Mouse (Mus musculus) embryonic facial prominence, embryonic 14.5 days (tissue): ENCODE results near the gene Gm49661. TPM values are rescaled to one million over a fixed set of nuclear protein-coding genes. Genes with fewer than 3 reads are reported as not detected.

ENCODE experiments used
- ATAC-seq: fragments of 200-750 bp; cut with Nextera tagmentation; 2 replicates; pipeline ENCODE4 v1.8.0; 2017; ENCODE audit warnings: low read depth, moderate number of reproducible peaks, moderate TSS enrichment
- DNase-seq: peaks from one replicate; pipeline ENCODE4 v3.0.0-alpha.2; 2015; ENCODE audit warnings: low spot score
- H3K27ac ChIP-seq: fragments of 300-500 bp; sonication (generic); replicated peaks from 2 replicates; pipeline ENCODE4 v1.5.1; 2014; ENCODE audit warnings: low read depth, mild to moderate bottlenecking, low read length, moderate library complexity
- H3K27me3 ChIP-seq: fragments of 300-500 bp; sonication (generic); replicated peaks from 2 replicates; pipeline ENCODE4 v1.6.1; 2014; ENCODE audit warnings: low read length; ENCODE audit not compliant: control insufficient read depth, insufficient read depth
- H3K36me3 ChIP-seq: fragments of 300-500 bp; sonication (generic); 2 replicates; pipeline ENCODE4 v1.6.1; 2014; ENCODE audit warnings: low read length, mixed read lengths; ENCODE audit not compliant: control insufficient read depth, insufficient read depth
- H3K4me1 ChIP-seq: fragments of 300-500 bp; sonication (generic); 2 replicates; pipeline ENCODE4 v1.6.1; 2014; ENCODE audit warnings: antibody characterized with exemption, low read length; ENCODE audit not compliant: control insufficient read depth, insufficient read depth
- H3K4me2 ChIP-seq: fragments of 300-500 bp; sonication (generic); 2 replicates; pipeline ENCODE4 v1.6.1; 2014; ENCODE audit warnings: low read depth, mild to moderate bottlenecking, low read length, moderate library complexity, mixed read lengths
- H3K4me3 ChIP-seq: fragments of 300-500 bp; sonication (generic); 2 replicates; pipeline ENCODE4 v1.5.1; 2014; ENCODE audit warnings: low read depth, mild to moderate bottlenecking, low read length
- H3K9ac ChIP-seq: fragments of 300-500 bp; sonication (generic); 2 replicates; pipeline ENCODE4 v1.6.1; 2014; ENCODE audit warnings: low read depth, mild to moderate bottlenecking, low read length, moderate library complexity, mixed read lengths
- H3K9me3 ChIP-seq: fragments of 300-500 bp; sonication (generic); 2 replicates; pipeline ENCODE4 v1.6.1; 2016; ENCODE audit warnings: low read length; ENCODE audit not compliant: control insufficient read depth
- WGBS: fragments of 180-500 bp; shearing (Covaris S2); extraction: QIAGEN DNeasy Blood & Tissue Kit; methylation state at CpG from one replicate; pipeline ENCODE4 v1.1.7; 2014; 5-methylcytosine and 5-hydroxymethylcytosine counted together
- polyA plus RNA-seq: library from polyadenylated mRNA; unstranded; fragments of >200 nt; fragmentation: Nextera tagmentation; extraction: Ambion mirVana; gene quantifications from 2 replicates; pipeline ENCODE4 v1.2.1, GENCODE M21; 2014

Gene Gm49661
- polyA plus RNA-seq, 1 experiment from 2014 or later = not detected

DNA sequence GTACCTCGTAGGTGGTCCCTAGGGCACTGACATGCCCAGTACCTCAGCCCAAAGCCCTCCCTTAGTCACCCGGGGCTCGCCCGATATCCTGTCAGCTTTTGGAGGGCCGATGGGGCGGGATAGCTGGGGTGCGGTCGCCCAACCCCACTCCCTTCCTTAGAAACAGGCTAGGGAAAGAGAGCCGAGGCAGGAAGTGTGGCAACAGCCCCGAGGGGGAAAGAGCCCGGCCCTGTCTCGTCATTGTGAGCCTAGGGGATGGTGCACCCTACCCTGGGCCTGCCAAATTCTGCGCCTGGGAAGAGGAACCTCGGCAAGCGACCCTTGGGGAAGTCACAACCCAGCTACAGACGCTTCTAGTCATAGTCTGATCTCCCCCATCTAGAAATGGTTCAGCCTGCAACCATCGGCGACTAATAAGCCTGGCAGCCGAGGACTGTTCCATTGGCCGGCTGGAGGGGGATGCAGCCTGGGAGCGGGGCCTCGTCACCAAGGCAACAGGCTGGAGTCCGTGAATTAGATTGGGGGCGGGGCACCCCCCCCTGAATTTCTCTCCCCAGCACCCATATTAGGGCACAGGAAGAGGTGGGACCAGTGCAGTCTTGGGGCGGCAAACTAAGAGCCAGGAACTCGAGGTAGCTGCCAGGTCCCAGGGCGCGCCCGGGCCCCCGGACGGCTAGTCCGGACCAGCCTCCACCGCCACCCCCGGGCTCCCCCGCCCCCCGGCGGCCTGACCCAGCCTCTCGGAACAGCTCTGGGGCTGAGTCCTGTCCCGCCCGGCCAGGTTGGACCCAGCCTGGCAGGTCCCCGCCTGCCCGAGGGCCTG is 10.6 kb upstream of the Gm49661 start:
- H3K4me2 ChIP-seq = peak overlapping the region; percentile 97
- ATAC-seq (peak; percentile 39), DNase-seq (peak; percentile 94)
- H3K36me3 ChIP-seq = peaks cover 5% of the 10 kb centered on the region; the same call in 1 of the 2 replicates
- 2% methylated on average over 25 of the region's 42 CpGs for WGBS
- peak overlapping the region; percentile 53 for H3K9ac ChIP-seq
- peaks cover 16% of the 10 kb centered on the region for H3K27me3 ChIP-seq
- H3K9me3 ChIP-seq = no peaks in the 10 kb centered on the region
- H3K4me1 ChIP-seq = peaks cover 45% of the 10 kb centered on the region
- H3K27ac ChIP-seq = peak overlapping the region; percentile 61
- peak overlapping the region; percentile 34 for H3K4me3 ChIP-seq

DNA sequence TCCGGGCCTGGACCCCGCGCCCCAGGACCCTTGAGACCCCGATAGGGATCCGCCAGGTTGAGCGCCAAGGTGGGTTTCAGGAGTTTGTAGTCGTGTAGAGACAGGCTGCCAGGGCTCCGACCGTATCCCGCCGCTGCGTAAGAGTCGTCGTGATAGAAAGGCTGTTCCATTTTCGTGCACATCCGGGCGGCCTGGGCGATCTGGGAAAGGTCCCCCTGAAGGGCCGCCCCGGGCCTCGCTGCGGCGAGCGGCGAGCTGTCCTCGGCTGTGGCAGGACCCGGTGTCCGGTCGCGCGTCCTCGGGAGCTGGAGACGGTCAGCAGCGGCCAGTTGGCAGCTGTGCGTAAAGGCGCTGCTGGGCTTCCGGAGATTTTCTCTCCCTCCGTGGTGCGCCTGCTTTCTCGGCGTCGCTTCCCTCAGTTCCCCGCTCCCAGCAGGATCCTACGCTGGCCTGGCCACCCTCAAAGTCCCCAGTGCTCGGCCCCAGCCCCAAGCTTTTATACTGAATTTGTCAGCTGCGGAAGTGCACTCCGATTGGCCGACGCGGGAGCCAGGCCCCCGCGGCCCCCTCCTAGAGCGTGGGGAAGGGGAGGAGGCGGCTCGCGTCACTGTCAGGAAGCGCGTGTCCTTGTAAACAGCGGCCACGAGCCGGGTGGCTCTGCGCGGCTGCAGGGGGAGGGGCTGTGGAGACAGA is 9.2 kb upstream of the Gm49661 start, which contains the start of gene Junb:
TSS of gene Junb (minus strand) at position 471 of the 693 bp plus-strand sequence.
- peak; percentile 96 for DNase-seq
- WGBS = under 1% methylated on average over 36 of the region's 63 CpGs
- peak within 1 kb of the TSS; percentile 97 for H3K4me2 ChIP-seq
- H3K27me3 ChIP-seq = peaks cover 16% of the 10 kb centered on the region
- H3K4me1 ChIP-seq = peaks cover 41% of the 10 kb centered on the region
- H3K36me3 ChIP-seq = peaks cover 18% of the 10 kb centered on the region
- H3K9me3 ChIP-seq = no peaks in the 10 kb centered on the region
- peak; percentile 38 for ATAC-seq
- H3K9ac ChIP-seq = peak within 1 kb of the TSS; percentile 75
- peak within 1 kb of the TSS; percentile 82 for H3K27ac ChIP-seq
- peak within 1 kb of the TSS; percentile 62 for H3K4me3 ChIP-seq

DNA sequence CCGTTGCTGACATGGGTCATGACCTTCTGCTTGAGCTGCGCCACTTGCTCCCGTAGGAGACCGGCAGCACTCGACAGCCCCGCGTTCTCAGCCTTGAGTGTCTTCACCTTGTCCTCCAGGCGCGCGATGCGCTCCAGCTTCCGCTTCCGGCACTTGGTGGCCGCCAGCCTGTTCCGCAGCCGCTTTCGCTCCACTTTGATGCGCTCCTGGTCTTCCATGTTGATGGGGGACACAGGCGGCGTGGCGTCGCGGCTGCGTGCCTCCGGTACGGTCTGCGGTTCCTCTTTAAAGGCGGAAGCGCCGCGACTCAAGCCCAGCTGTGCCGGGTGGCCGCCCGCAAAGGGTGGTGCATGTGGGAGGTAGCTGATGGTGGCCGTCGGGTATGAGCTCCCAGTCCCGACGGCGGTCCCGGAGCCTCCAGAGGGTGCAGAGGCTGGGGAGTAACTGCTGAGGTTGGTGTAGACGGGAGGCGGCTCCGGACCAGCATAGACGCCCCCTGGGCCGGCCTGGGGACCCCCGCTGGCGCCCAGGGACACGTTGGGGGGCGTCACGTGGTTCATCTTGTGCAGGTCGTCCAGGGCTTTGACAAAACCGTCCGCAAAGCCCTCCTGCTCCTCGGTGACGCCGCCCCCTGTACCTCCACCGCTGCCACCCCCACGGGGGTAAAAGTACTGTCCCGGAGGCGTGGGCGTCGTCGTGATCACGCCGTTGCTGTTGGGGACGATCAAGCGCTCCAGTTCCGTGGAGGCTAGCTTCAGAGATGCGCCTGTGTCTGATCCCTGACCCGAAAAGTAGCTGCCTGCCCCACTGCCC is 8.4 kb upstream of the Gm49661 start:
- peaks cover 16% of the 10 kb centered on the region for H3K27me3 ChIP-seq
- DNase-seq (no peak), ATAC-seq (no peak)
- no peaks in the 10 kb centered on the region for H3K9me3 ChIP-seq
- peak overlapping the region; percentile 75 for H3K9ac ChIP-seq
- peaks cover 26% of the 10 kb centered on the region for H3K36me3 ChIP-seq
- peak overlapping the region; percentile 97 for H3K4me2 ChIP-seq
- WGBS = under 1% methylated on average over 40 of the region's 70 CpGs
- H3K4me3 ChIP-seq = peak overlapping the region; percentile 62
- peaks cover 41% of the 10 kb centered on the region for H3K4me1 ChIP-seq
- H3K27ac ChIP-seq = peak overlapping the region; percentile 82

DNA sequence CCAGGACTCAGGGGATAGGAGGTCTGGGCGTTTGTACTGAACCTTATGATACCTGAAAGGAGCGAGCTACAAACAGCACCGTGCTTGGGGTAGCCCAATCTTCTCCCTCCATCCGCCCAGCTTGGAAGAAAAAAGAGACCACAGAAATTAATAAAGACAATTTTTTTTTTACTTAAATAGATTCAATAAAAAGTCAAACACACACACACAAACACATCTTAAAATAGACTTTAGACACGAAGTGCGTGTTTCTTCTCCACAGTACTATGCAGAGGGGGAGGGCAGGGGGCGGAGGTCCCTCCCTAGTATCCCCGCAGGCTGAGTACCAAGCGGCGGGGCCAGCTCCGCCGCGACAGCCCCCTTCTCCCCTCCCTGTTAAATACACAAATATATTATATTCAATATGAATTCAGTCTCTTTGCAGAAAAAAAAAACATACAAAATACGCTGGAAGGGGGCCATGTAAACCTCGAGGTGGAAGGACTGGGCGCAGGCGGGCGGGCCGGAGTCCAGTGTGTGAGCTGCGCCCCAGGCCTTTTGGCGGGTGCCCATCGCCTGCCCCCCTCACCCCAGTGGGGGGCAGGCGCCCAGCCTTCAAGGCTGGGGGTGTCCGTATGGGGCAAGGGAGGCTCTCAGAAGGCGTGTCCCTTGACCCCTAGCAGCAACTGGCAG is 7.7 kb upstream of the Gm49661 start:
- WGBS = 4% methylated on average over 20 of the region's 25 CpGs
- H3K4me1 ChIP-seq = peaks cover 37% of the 10 kb centered on the region
- peak overlapping the region; percentile 97 for H3K4me2 ChIP-seq

DNA sequence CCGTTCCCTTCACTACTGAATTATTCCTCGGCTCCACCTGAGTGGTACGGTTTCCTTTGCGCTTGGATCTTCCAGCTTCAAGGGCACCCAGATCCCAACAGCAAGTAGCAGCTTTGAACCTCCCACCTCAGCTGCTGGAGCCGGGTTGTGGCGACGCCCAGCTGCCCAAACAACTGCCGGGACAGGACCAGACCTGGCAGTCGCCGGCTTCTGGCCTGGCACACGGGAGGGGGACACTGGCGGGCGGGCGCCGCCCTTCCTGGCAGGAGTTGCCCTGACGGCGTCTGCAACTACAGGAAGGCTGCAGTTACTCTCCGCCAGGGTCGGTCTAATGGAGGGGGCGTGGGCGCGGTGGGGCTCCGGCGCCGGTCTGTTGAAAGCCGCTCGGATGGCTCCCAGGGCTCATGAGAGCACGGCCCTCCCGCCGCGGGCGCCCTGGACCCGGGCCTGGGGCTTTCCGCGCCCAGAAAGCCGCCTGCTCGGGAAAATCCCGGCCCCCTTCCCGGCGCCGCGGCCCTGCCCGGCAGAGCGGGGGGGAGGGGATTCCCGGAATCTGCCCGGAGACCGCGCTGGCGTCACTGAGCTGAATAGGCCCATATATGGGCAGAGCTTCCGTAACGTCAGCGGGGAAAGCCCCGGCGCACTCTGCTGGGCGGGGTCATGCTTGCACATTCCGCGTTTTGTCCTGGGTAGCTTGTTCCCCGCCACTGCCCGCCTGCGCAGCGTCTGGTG is 7.0 kb upstream of the Gm49661 start:
- Histone ChIP-seq H3K27me3 (peaks cover 16% of the 10 kb centered on the region), H3K27ac (peak overlapping the region; percentile 82), H3K9ac (peak overlapping the region; percentile 75), H3K4me2 (peak overlapping the region; percentile 97), H3K9me3 (no peaks in the 10 kb centered on the region), H3K36me3 (peaks cover 40% of the 10 kb centered on the region), H3K4me1 (peaks cover 31% of the 10 kb centered on the region), H3K4me3 (peak overlapping the region; percentile 62)
- ATAC-seq = peak; percentile 86
- WGBS = 2% methylated on average over 22 of the region's 61 CpGs
- peak; percentile 96 for DNase-seq

More for the DNA sequence above, 7.7 kb upstream of the Gm49661 start:
- Histone ChIP-seq H3K36me3 (peaks cover 33% of the 10 kb centered on the region), H3K9me3 (no peaks in the 10 kb centered on the region), H3K27ac (peak overlapping the region; percentile 82), H3K27me3 (peaks cover 16% of the 10 kb centered on the region), H3K9ac (peak overlapping the region; percentile 75), H3K4me3 (peak overlapping the region; percentile 62)
- no peak for DNase-seq
- ATAC-seq = no peak

DNA sequence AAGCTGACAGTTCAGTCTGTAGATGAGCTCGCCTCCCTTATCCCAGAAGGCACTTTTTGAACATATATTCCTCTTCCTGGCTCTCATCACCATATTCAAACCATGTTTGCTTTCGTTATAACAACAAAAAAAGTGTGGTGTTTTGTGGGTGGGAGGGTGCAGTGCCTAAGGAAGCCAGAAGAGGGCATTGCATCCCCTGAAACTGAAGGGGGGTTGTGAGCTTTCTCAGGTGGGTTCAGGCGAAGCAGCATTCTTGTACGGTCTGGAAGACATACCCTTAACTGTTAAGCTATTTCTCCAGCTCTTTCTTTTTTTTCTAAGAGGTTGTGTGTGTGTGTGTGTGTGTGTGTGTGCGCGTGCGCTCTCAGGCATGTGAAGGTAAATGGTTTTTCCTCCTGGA is 6.2 kb upstream of the Gm49661 start:
- DNase-seq (no peak), ATAC-seq (no peak)
- H3K4me1 ChIP-seq = peaks cover 32% of the 10 kb centered on the region
- H3K36me3 ChIP-seq = peaks cover 45% of the 10 kb centered on the region
- WGBS = 26% methylated on average over 7 of the region's 7 CpGs
- H3K9ac ChIP-seq = no peak overlapping the region
- H3K27me3 ChIP-seq = peaks cover 16% of the 10 kb centered on the region
- H3K27ac ChIP-seq = peak overlapping the region; percentile 82; the same call in 1 of the 2 replicates
- H3K4me2 ChIP-seq = peak overlapping the region; percentile 97; the same call in 1 of the 2 replicates
- peak overlapping the region; percentile 62; the same call in 1 of the 2 replicates for H3K4me3 ChIP-seq
- H3K9me3 ChIP-seq = no peaks in the 10 kb centered on the region

DNA sequence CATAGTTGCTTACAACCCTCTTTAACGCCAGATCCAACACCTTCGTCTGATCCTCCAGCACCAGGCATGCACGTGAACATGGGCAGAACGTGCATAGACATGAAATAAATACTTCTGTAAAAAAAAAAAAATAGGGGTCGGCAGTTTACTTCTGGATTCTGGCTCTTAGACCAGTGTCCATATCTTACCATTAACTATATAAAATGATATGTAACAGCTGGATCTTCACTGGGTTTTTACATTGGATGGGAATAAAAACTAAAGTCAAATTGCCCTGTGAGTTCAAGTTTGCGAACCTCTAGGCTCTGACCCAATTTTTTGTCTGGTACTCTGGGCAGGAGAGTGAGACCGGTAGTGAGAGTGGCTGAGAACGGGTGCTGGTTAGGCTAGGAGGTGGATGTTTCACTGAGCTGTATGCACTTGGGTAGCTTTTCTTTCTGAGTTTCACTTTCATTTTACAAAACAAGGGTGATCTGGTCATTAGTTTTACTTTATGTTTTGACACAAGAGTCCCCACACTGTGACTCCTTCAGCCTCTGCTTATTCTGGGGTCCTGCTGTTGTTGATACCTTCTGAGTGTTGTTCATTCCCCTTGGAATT is 5.4 kb upstream of the Gm49661 start:
- Histone ChIP-seq H3K27ac (no peak overlapping the region), H3K27me3 (peaks cover 16% of the 10 kb centered on the region), H3K36me3 (peaks cover 45% of the 10 kb centered on the region), H3K4me2 (no peak overlapping the region), H3K9me3 (no peaks in the 10 kb centered on the region), H3K9ac (no peak overlapping the region), H3K4me3 (no peak overlapping the region), H3K4me1 (peaks cover 27% of the 10 kb centered on the region)
- DNase-seq (no peak), ATAC-seq (no peak)
- WGBS = 71% methylated on average over 8 of the region's 8 CpGs
